In the genomic region with DNA sequence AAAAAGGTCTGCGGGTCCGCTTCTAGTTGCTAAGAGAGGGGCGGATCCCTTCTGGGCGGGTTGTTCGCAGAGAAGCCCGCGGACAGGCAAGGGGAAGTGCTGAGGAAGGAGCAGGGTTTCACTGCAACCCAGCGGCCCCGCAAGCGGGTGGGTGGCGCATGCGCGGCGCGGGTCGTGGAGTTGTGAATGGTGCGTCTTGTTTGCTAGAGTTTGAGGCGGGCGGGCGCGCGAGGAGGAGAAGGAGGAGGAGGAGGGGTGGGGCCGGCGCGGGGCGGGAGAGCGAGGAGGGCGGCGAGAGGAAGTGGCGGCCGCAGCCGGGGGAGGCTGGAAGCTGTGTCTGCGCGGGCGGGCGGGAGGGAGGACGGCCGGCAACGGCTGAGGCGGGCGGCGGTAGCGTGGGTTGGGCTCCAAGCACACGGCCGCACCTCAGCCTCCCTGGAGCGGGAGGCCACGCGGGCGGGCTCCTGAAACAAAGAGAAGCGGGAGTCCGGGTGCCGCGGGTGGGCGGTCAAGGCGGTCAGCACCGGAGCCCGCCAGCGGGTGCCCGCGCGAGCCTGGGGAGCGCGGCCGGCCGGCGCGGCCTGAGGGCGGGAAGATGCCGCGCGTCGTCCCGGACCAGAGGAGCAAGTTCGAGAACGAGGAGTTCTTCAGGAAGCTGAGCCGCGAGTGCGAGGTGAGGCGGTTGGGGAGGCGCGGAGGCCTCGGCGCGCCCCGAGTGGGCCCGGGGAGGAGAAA, we compare ENCODE assay signal across 8 mouse cellular contexts. TPM values are rescaled to one million over a fixed set of nuclear protein-coding genes. Genes with fewer than 3 reads are reported as not detected.
DNase-seq lines count a peak whose midpoint lies in the region; ATAC-seq and TF ChIP-seq lines count a peak whose summit lies in the region.

Cbfb (plus strand) TSS at position 294 of the 735 bp plus-strand sequence.

- ATAC-seq in Patski = peak; percentile 88
- ATAC-seq in hindbrain, embryonic 13.5 days (ENCODE audit: low FRiP score) = peak; percentile 96

- H3K4me2 ChIP-seq in hindbrain, embryonic 13.5 days = peak within 1 kb of the TSS; percentile 75

- H3K4me1 ChIP-seq in hindbrain, embryonic 13.5 days (replicated peaks) = peaks cover 20% of the 10 kb centered on the region

- no peaks in the 10 kb centered on the region for H3K27me3 ChIP-seq in Patski
- no peaks in the 10 kb centered on the region for H3K27me3 ChIP-seq in hindbrain, embryonic 13.5 days

- H3K9me3 ChIP-seq in hindbrain, embryonic 13.5 days = no peaks in the 10 kb centered on the region

- no peaks in the 10 kb centered on the region for H3K36me3 ChIP-seq in hindbrain, embryonic 13.5 days

- DNase-seq in Patski (ENCODE audit: low read depth, low spot score) = peak; percentile 54
- peak; percentile 93 to 94 for DNase-seq in cerebellum, postnatal 14 days
- peak; percentile 85 to 87 for DNase-seq in frontal cortex, postnatal 14 days (ENCODE audit: low spot score in 2 of 2)
- peak; percentile 85 for DNase-seq in layer of hippocampus, postnatal 25 days (ENCODE audit: extremely low spot score in 1 of 2, low spot score in 1 of 2)
- DNase-seq in lung, postnatal 14 days = peak; percentile 98
- peak; percentile 97 for DNase-seq in ovary, postnatal 36 days (ENCODE audit: low spot score)
- peak; percentile 99 for DNase-seq in thymus, postnatal 14 days

- peak within 1 kb of the TSS; percentile 91 for H3K27ac ChIP-seq in hindbrain, embryonic 13.5 days

- H3K9ac ChIP-seq in hindbrain, embryonic 13.5 days = peak within 1 kb of the TSS; percentile 88

- in situ Hi-C loops in Patski (cut with MboI; ENCODE audit: low pct_unique_long_range_greater_than_20kb) = no loop called here

- TF ChIP-seq CTCF in Patski (IDR thresholded peaks at IDR 0.05) = no peak

- CTCF ChIA-PET in Patski (lab: Charles Lee) = interaction anchor here (1.2 kb wide), 1 partner anchor 47 kb away, joined by 3 read pairs; no protein-coding TSS in a partner anchor

- peak within 1 kb of the TSS; percentile 90 for H3K4me3 ChIP-seq in hindbrain, embryonic 13.5 days

- POLR2A ChIA-PET in Patski (lab: Charles Lee) = no interaction called here

- under 1% methylated on average over 56 of the region's 86 CpGs for WGBS in hindbrain, embryonic 13.5 days

RNA-seq across cellular contexts. Expression of gene Cbfb, which starts in this region (rescaled TPM):
- polyA plus RNA-seq in Patski (2021) = 64.4 TPM
- polyA plus RNA-seq in hindbrain, embryonic 13.5 days (2015; fragmentation: Nextera tagmentation; extraction: Ambion mirVana) = 33.0 and 35.6 TPM in 2 replicates
- total RNA-seq in layer of hippocampus, postnatal 25 days (2021) = 10 to 100 TPM; 22.0 to 22.1 TPM

Comparison
In these comparisons a context has a peak if more than half of its experiments do, and no peak if none do; other contexts are left out.
1. Peak in every context shown above with its lines: DNase-seq, ATAC-seq, H3K4me3 ChIP-seq and H3K27ac ChIP-seq.